Mouse (Mus musculus) myocyte (in vitro differentiated cells): ENCODE measurements around the gene Slc8a1. TPM values are rescaled to one million over a fixed set of nuclear protein-coding genes. Genes with fewer than 3 reads are reported as not detected.

Experiments used
- H3K27me3 ChIP-seq: one replicate; pipeline ENCODE4 v1.6.1; 2011; ENCODE audit not compliant: control insufficient read depth, insufficient read depth, insufficient read length
- H3K36me3 ChIP-seq: one replicate; pipeline ENCODE4 v1.6.1; 2011; ENCODE audit not compliant: control insufficient read depth, insufficient read depth
- H3K4me2 ChIP-seq: one replicate; pipeline ENCODE4 v1.6.1; 2011; ENCODE audit warnings: low read depth, control low read depth
- H3K4me3 ChIP-seq: one replicate; pipeline ENCODE4 v1.5.1; 2011; ENCODE audit warnings: mild to moderate bottlenecking, control low read depth, moderate library complexity
- H3K79me2 ChIP-seq: one replicate; pipeline ENCODE4 v1.6.1; 2011; ENCODE audit not compliant: control insufficient read depth, insufficient read depth
- H3ac ChIP-seq: one replicate; pipeline ENCODE4 v1.6.1; 2011; ENCODE audit not compliant: control insufficient read depth, insufficient read length
- CEBPB ChIP-seq: IDR thresholded peaks from 2 replicates; pipeline ENCODE4 v1.6.1; 2011; ENCODE audit warnings: mild to moderate bottlenecking, moderate library complexity; ENCODE audit not compliant: poor library complexity, insufficient read depth, severe bottlenecking
- E2F4 ChIP-seq: IDR thresholded peaks from one replicate; pipeline ENCODE4 v1.6.1; 2011; ENCODE audit warnings: mild to moderate bottlenecking, control low read depth, moderate library complexity; ENCODE audit not compliant: insufficient read depth
- MAX ChIP-seq: IDR thresholded peaks from one replicate; pipeline ENCODE4 v1.6.1; 2011; ENCODE audit warnings: low read depth, mild to moderate bottlenecking, control low read depth
- MYOD1 ChIP-seq, 3 experiments: IDR thresholded peaks; one replicate each; pipeline ENCODE4 v1.6.1; 2011; ENCODE audit warnings: control low read depth in 2 of 3, low read depth in 2 of 3, mild to moderate bottlenecking in 2 of 3, moderate library complexity in 1 of 3; ENCODE audit not compliant: insufficient read length in 2 of 3, control insufficient read depth in 1 of 3
- MYOG ChIP-seq, 3 experiments: IDR thresholded peaks; one replicate each; pipeline ENCODE4 v1.6.1; 2011; ENCODE audit warnings: control low read depth in 2 of 3, low read depth in 2 of 3, mild to moderate bottlenecking in 2 of 3; ENCODE audit not compliant: insufficient read length in 2 of 3, control insufficient read depth in 1 of 3, insufficient read depth in 1 of 3
- POLR2A ChIP-seq: IDR thresholded peaks from one replicate; pipeline ENCODE4 v1.6.1; 2011; ENCODE audit warnings: low read depth, mild to moderate bottlenecking, control low read depth, moderate library complexity; ENCODE audit not compliant: insufficient read length
- POLR2AphosphoS2 ChIP-seq: IDR thresholded peaks from one replicate; pipeline ENCODE4 v1.6.1; 2011; ENCODE audit warnings: low read depth, control low read depth; ENCODE audit not compliant: insufficient read length
- REST ChIP-seq: IDR thresholded peaks from one replicate; pipeline ENCODE4 v1.6.1; 2011; ENCODE audit warnings: mild to moderate bottlenecking, control low read depth, moderate library complexity; ENCODE audit not compliant: insufficient read depth, insufficient read length
- SRF ChIP-seq: IDR thresholded peaks from one replicate; pipeline ENCODE4 v1.6.1; 2011; ENCODE audit warnings: low read depth; ENCODE audit not compliant: control insufficient read depth, insufficient read length
- TCF12 ChIP-seq: IDR thresholded peaks from one replicate; pipeline ENCODE4 v1.6.1; 2011; ENCODE audit warnings: mild to moderate bottlenecking, control low read depth; ENCODE audit not compliant: poor library complexity, insufficient read depth, severe bottlenecking
- TCF3 ChIP-seq: IDR thresholded peaks from one replicate; pipeline ENCODE4 v1.6.1; 2011; ENCODE audit warnings: low read depth, control low read depth; ENCODE audit not compliant: insufficient read length
- USF1 ChIP-seq: IDR thresholded peaks from one replicate; pipeline ENCODE4 v1.6.1; 2011; ENCODE audit warnings: low read depth, mild to moderate bottlenecking, control low read depth, moderate library complexity
- polyA plus RNA-seq: library from polyadenylated mRNA; unstranded; fragments of >200 nt; fragmentation: generic; extraction: Trizol; gene quantifications from one replicate; pipeline ENCODE4 v1.2.1, GENCODE M21; 2012; ENCODE audit warnings: missing spikeins

The Slc8a1 gene
- polyA plus RNA-seq, 1 experiment, result 3.0 TPM

DNA sequence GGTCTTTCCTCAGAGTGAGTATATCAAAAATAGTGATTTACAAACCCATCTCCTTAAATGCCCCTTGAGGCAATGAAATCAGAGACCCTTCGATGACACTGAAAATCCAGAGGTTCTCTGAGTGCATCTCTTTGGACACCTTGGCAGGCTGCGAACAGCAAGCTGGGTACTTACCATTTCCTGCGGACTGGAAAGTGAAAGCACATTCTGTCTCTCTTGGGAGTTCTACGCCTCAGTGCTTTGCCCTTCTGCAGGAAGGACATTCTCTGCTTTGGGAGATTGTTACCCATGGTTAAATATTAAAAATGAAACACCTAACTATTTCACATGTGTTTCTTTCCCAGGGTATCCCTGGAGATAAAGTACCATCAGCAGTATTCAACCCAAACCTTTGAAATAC lies 354.7 kb downstream of the Slc8a1 start:
- H3K4me3 ChIP-seq, result no peak overlapping the region
- no peaks in the 10 kb centered on the region for H3K27me3 ChIP-seq
- no peaks in the 10 kb centered on the region for H3K79me2 ChIP-seq
- H3ac ChIP-seq, result no peak overlapping the region
- TF ChIP-seq REST (no peak), TCF3 (no peak), MYOD1 (IDR thresholded peaks at IDR 0.05; ENCODE audit: control insufficient read depth in 1 of 3, insufficient read length in 2 of 3, low read depth in 2 of 3) (no peak), E2F4 (no peak), POLR2AphosphoS2 (no peak), SRF (no peak)
- H3K4me2 ChIP-seq, result no peak overlapping the region
- H3K36me3 ChIP-seq, result no peaks in the 10 kb centered on the region

DNA sequence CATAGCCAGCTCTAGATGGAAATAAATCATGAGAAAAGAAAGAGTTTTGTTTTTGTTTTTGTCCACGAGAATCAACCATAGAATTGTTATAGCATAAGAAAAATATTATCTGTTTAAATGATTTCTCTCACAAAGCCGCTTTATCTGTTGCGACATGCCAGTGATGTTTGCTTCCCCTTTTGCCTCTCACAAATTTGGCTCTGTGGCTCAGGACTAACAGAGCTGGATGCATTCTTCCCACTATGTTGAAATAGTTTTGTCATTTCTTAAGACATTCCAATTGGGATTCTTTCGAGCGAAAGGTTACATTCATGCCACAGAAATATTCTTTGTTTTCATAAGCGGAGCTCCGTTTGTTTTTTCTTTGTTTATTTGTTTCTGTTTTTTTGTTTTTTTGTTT lies 359.7 kb downstream of the Slc8a1 start:
- Histone ChIP-seq H3ac (no peak overlapping the region), H3K79me2 (no peaks in the 10 kb centered on the region), H3K4me3 (no peak overlapping the region), H3K36me3 (no peaks in the 10 kb centered on the region), H3K27me3 (no peaks in the 10 kb centered on the region), H3K4me2 (no peak overlapping the region)
- TF ChIP-seq TCF12, result no peak
- TF ChIP-seq E2F4, result no peak
- no peak for TF ChIP-seq TCF3
- no peak for TF ChIP-seq SRF
- TF ChIP-seq POLR2A, result no peak
- TF ChIP-seq MAX, result no peak
- no peak for TF ChIP-seq MYOD1 (IDR thresholded peaks at IDR 0.05; ENCODE audit: control insufficient read depth in 1 of 3, insufficient read length in 2 of 3, low read depth in 2 of 3)
- TF ChIP-seq POLR2AphosphoS2, result no peak

DNA sequence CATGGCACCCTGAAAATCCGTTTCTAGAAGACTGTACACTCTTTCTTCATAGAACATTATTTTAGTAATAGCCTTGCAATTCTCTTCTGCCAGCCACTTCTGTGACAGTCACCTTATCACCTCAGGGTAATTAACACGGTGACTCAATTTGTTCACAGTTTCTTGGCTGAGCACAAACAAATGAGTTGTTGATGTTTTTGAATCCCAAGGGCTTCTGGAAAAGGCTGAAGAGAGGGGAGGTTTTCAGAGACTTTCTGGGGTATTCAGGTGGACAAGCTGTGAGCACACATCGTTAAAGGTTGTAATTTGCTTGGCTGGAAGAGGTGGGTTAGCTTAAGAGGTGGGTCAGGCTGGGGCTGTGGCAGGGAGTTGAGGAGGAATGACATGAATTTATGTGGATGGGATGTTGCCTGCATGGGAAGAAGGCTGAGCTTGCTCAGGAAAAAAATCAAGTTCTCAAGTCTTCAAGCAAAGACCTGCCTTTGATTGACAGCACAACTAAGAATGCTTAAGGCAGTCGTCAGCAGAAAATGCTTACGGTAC lies 360.3 kb downstream of the Slc8a1 start:
- TF ChIP-seq TCF3 (no peak), E2F4 (no peak), POLR2AphosphoS2 (no peak), POLR2A (no peak), REST (no peak), USF1 (no peak), MYOD1 (IDR thresholded peaks at IDR 0.05; ENCODE audit: control insufficient read depth in 1 of 3, insufficient read length in 2 of 3, low read depth in 2 of 3) (no peak), CEBPB (no peak), SRF (no peak), TCF12 (no peak), MAX (no peak), MYOG (IDR thresholded peaks at IDR 0.05; ENCODE audit: control insufficient read depth in 1 of 3, insufficient read depth in 1 of 3, insufficient read length in 2 of 3, low read depth in 2 of 3) (no peak)
- no peak overlapping the region for H3ac ChIP-seq
- no peaks in the 10 kb centered on the region for H3K27me3 ChIP-seq
- H3K4me2 ChIP-seq, result no peak overlapping the region
- no peak overlapping the region for H3K4me3 ChIP-seq
- no peaks in the 10 kb centered on the region for H3K36me3 ChIP-seq
- H3K79me2 ChIP-seq, result no peaks in the 10 kb centered on the region

DNA sequence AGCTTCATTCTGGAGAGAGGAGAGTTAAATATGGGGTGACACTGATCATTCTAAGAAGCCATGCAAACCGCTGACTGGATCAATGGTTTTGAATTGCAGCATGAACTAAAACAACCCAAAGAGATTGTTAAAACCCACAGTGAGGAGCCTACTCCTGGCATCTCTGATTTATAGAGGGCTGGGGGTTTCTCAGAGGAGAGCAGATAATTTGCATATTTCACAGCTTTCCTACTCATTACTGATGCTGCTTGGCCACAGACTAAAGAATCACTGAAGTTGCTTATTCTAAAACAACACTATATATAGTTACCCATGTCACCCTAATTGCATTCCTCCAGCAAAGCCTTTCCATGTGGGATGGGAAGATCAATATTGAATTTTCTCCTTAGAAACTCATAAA lies 361.0 kb downstream of the Slc8a1 start:
- Histone ChIP-seq H3K4me3 (no peak overlapping the region), H3K79me2 (no peaks in the 10 kb centered on the region), H3K4me2 (no peak overlapping the region), H3K36me3 (no peaks in the 10 kb centered on the region), H3ac (no peak overlapping the region), H3K27me3 (no peaks in the 10 kb centered on the region)
- TF ChIP-seq USF1 (no peak), E2F4 (no peak), TCF3 (no peak), POLR2A (no peak), TCF12 (no peak), MYOD1 (IDR thresholded peaks at IDR 0.05; ENCODE audit: control insufficient read depth in 1 of 3, insufficient read length in 2 of 3, low read depth in 2 of 3) (no peak), POLR2AphosphoS2 (no peak), SRF (no peak), CEBPB (no peak), MAX (no peak), MYOG (IDR thresholded peaks at IDR 0.05; ENCODE audit: control insufficient read depth in 1 of 3, insufficient read depth in 1 of 3, insufficient read length in 2 of 3, low read depth in 2 of 3) (no peak), REST (no peak)

DNA sequence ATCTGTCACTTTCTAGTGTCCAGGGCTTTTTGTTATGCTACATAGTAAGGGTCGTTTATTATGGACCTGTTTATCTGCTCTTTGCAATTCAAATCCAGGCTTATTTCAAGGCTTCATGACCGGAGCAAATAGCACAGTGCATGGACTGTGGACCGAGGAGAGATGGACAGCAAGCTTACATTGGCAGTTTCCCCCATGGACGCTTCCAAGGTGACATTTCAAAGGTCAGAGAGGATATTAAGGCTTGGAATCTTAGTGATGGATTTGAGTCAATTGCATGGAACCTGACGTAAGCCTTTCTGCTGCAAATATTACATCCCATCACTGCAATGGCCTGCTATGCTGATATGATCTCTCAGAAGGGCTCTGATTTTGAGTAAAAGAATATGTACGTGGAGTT lies 362.3 kb downstream of the Slc8a1 start:
- Histone ChIP-seq H3ac (no peak overlapping the region), H3K36me3 (no peaks in the 10 kb centered on the region), H3K4me2 (no peak overlapping the region), H3K27me3 (no peaks in the 10 kb centered on the region), H3K79me2 (no peaks in the 10 kb centered on the region), H3K4me3 (no peak overlapping the region)
- TF ChIP-seq TCF12 (no peak), E2F4 (no peak), MAX (no peak), MYOG (IDR thresholded peaks at IDR 0.05; ENCODE audit: control insufficient read depth in 1 of 3, insufficient read depth in 1 of 3, insufficient read length in 2 of 3, low read depth in 2 of 3) (no peak), CEBPB (no peak), POLR2AphosphoS2 (no peak), POLR2A (no peak), TCF3 (no peak), REST (no peak)
